Mouse (Mus musculus) bone marrow, adult 2 months (tissue): Measurements from ENCODE around the gene Iqsec1.

Experiments
- CTCF ChIP-seq: fragments of 200-500 bp; IDR thresholded peaks from 2 replicates; pipeline ENCODE4 v1.5.1; 2011; ENCODE audit warnings: low read length, control low read depth; ENCODE audit not compliant: control insufficient read depth, insufficient read depth
- POLR2A ChIP-seq: fragments of 200-500 bp; IDR thresholded peaks from 2 replicates; pipeline ENCODE4 v1.6.1; 2011; ENCODE audit warnings: low read depth, mild to moderate bottlenecking, control low read depth, low read length, borderline replicate concordance; ENCODE audit not compliant: control insufficient read depth

GRCm38 (mm10) chr6:90915585-90915984 is 72.9 kb downstream of the Iqsec1 start:
- no peak for TF ChIP-seq CTCF
- TF ChIP-seq POLR2A = no peak
